Mouse (Mus musculus) right cerebral cortex, postnatal 25 days (tissue): ENCODE data around the gene Acp6.
"Not testable (repeated sequence)": the region's sequence is repeated elsewhere in the genome, so short reads cannot be mapped to it uniquely, and the experiment has no call there.

ENCODE experiments used
- DNase-seq: peaks from one replicate; pipeline ENCODE4 v3.0.0; 2022

Acp6 gene

GRCm38 (mm10) chr3:97158611-97159508 lies at the start of gene Acp6:
Gene Acp6, plus strand, starts transcription at chr3:97158777.
- DNase-seq = peak; percentile 86

GRCm38 (mm10) chr3:97117511-97117910 lies 41.1 kb upstream of the Acp6 start:
- DNase-seq = no peak

- no peak for DNase-seq
Observed at GRCm38 (mm10) chr3:97118313-97118712, 40.3 kb upstream of the Acp6 start.

GRCm38 (mm10) chr3:97124193-97124592 lies 34.4 kb upstream of the Acp6 start:
- DNase-seq = no peak

GRCm38 (mm10) chr3:97129410-97129809 lies 29.2 kb upstream of the Acp6 start:
- no peak for DNase-seq

- not testable (repeated sequence) for DNase-seq
Observed at GRCm38 (mm10) chr3:97137666-97138065, 20.9 kb upstream of the Acp6 start.

- no peak for DNase-seq
Observed at GRCm38 (mm10) chr3:97151092-97151491, 7.5 kb upstream of the Acp6 start.

GRCm38 (mm10) chr3:97156431-97156830 lies 2.1 kb upstream of the Acp6 start:
- DNase-seq = no peak

- no peak for DNase-seq
Observed at GRCm38 (mm10) chr3:97157308-97157707, 1.3 kb upstream of the Acp6 start.

- peak; percentile 86 for DNase-seq
Observed at GRCm38 (mm10) chr3:97157958-97158599, 498 bp upstream of the Acp6 start.

- no peak for DNase-seq
Observed at GRCm38 (mm10) chr3:97159509-97159850, 903 bp downstream of the Acp6 start.

GRCm38 (mm10) chr3:97159986-97160385 lies 1.4 kb downstream of the Acp6 start:
- DNase-seq = no peak

- DNase-seq = peak; percentile 50
Observed at GRCm38 (mm10) chr3:97160908-97161307, 2.3 kb downstream of the Acp6 start.

GRCm38 (mm10) chr3:97161773-97162172 lies 3.2 kb downstream of the Acp6 start:
- no peak for DNase-seq

GRCm38 (mm10) chr3:97164477-97164876 lies 5.9 kb downstream of the Acp6 start:
- DNase-seq = no peak

- no peak for DNase-seq
Observed at GRCm38 (mm10) chr3:97167126-97167525, 8.5 kb downstream of the Acp6 start.

- DNase-seq = no peak
Observed at GRCm38 (mm10) chr3:97171531-97171930, 13.0 kb downstream of the Acp6 start.

GRCm38 (mm10) chr3:97172231-97172630 lies 13.7 kb downstream of the Acp6 start:
- no peak for DNase-seq

GRCm38 (mm10) chr3:97172632-97173031 lies 14.1 kb downstream of the Acp6 start:
- DNase-seq = no peak

- no peak for DNase-seq
Observed at GRCm38 (mm10) chr3:97178885-97179284, 20.3 kb downstream of the Acp6 start.

- no peak for DNase-seq
Observed at GRCm38 (mm10) chr3:97180527-97180926, 21.9 kb downstream of the Acp6 start.

- no peak for DNase-seq
Observed at GRCm38 (mm10) chr3:97183810-97184209, 25.2 kb downstream of the Acp6 start.

GRCm38 (mm10) chr3:97185098-97185860 lies 26.7 kb downstream of the Acp6 start:
- peak; percentile 55 for DNase-seq

GRCm38 (mm10) chr3:97196571-97196970 lies 38.0 kb downstream of the Acp6 start:
- DNase-seq = no peak
